Mouse (Mus musculus) myocyte (in vitro differentiated cells): ENCODE results near the gene Veph1. TPM values are rescaled to one million over a fixed set of nuclear protein-coding genes. Genes with fewer than 3 reads are reported as not detected.

Source experiments
- H3K27me3 ChIP-seq: one replicate; pipeline ENCODE4 v1.6.1; 2011; ENCODE audit not compliant: control insufficient read depth, insufficient read depth, insufficient read length
- H3K36me3 ChIP-seq: one replicate; pipeline ENCODE4 v1.6.1; 2011; ENCODE audit not compliant: control insufficient read depth, insufficient read depth
- H3K4me2 ChIP-seq: one replicate; pipeline ENCODE4 v1.6.1; 2011; ENCODE audit warnings: low read depth, control low read depth
- H3K4me3 ChIP-seq: one replicate; pipeline ENCODE4 v1.5.1; 2011; ENCODE audit warnings: mild to moderate bottlenecking, control low read depth, moderate library complexity
- H3K79me2 ChIP-seq: one replicate; pipeline ENCODE4 v1.6.1; 2011; ENCODE audit not compliant: control insufficient read depth, insufficient read depth
- H3ac ChIP-seq: one replicate; pipeline ENCODE4 v1.6.1; 2011; ENCODE audit not compliant: control insufficient read depth, insufficient read length
- CEBPB ChIP-seq: IDR thresholded peaks from 2 replicates; pipeline ENCODE4 v1.6.1; 2011; ENCODE audit warnings: mild to moderate bottlenecking, moderate library complexity; ENCODE audit not compliant: poor library complexity, insufficient read depth, severe bottlenecking
- E2F4 ChIP-seq: IDR thresholded peaks from one replicate; pipeline ENCODE4 v1.6.1; 2011; ENCODE audit warnings: mild to moderate bottlenecking, control low read depth, moderate library complexity; ENCODE audit not compliant: insufficient read depth
- MAX ChIP-seq: IDR thresholded peaks from one replicate; pipeline ENCODE4 v1.6.1; 2011; ENCODE audit warnings: low read depth, mild to moderate bottlenecking, control low read depth
- MYOD1 ChIP-seq, 3 experiments: IDR thresholded peaks; one replicate each; pipeline ENCODE4 v1.6.1; 2011; ENCODE audit warnings: control low read depth in 2 of 3, low read depth in 2 of 3, mild to moderate bottlenecking in 2 of 3, moderate library complexity in 1 of 3; ENCODE audit not compliant: insufficient read length in 2 of 3, control insufficient read depth in 1 of 3
- MYOG ChIP-seq, 3 experiments: IDR thresholded peaks; one replicate each; pipeline ENCODE4 v1.6.1; 2011; ENCODE audit warnings: control low read depth in 2 of 3, low read depth in 2 of 3, mild to moderate bottlenecking in 2 of 3; ENCODE audit not compliant: insufficient read length in 2 of 3, control insufficient read depth in 1 of 3, insufficient read depth in 1 of 3
- POLR2A ChIP-seq: IDR thresholded peaks from one replicate; pipeline ENCODE4 v1.6.1; 2011; ENCODE audit warnings: low read depth, mild to moderate bottlenecking, control low read depth, moderate library complexity; ENCODE audit not compliant: insufficient read length
- POLR2AphosphoS2 ChIP-seq: IDR thresholded peaks from one replicate; pipeline ENCODE4 v1.6.1; 2011; ENCODE audit warnings: low read depth, control low read depth; ENCODE audit not compliant: insufficient read length
- REST ChIP-seq: IDR thresholded peaks from one replicate; pipeline ENCODE4 v1.6.1; 2011; ENCODE audit warnings: mild to moderate bottlenecking, control low read depth, moderate library complexity; ENCODE audit not compliant: insufficient read depth, insufficient read length
- SRF ChIP-seq: IDR thresholded peaks from one replicate; pipeline ENCODE4 v1.6.1; 2011; ENCODE audit warnings: low read depth; ENCODE audit not compliant: control insufficient read depth, insufficient read length
- TCF12 ChIP-seq: IDR thresholded peaks from one replicate; pipeline ENCODE4 v1.6.1; 2011; ENCODE audit warnings: mild to moderate bottlenecking, control low read depth; ENCODE audit not compliant: poor library complexity, insufficient read depth, severe bottlenecking
- TCF3 ChIP-seq: IDR thresholded peaks from one replicate; pipeline ENCODE4 v1.6.1; 2011; ENCODE audit warnings: low read depth, control low read depth; ENCODE audit not compliant: insufficient read length
- USF1 ChIP-seq: IDR thresholded peaks from one replicate; pipeline ENCODE4 v1.6.1; 2011; ENCODE audit warnings: low read depth, mild to moderate bottlenecking, control low read depth, moderate library complexity
- polyA plus RNA-seq: library from polyadenylated mRNA; unstranded; fragments of >200 nt; fragmentation: generic; extraction: Trizol; gene quantifications from one replicate; pipeline ENCODE4 v1.2.1, GENCODE M21; 2012; ENCODE audit warnings: missing spikeins

The Veph1 gene
- polyA plus RNA-seq, 1 experiment: not detected

- no peak overlapping the region for H3K4me2 ChIP-seq
- TF ChIP-seq MAX (no peak), TCF12 (no peak), MYOD1 (IDR thresholded peaks at IDR 0.05; ENCODE audit: control insufficient read depth in 1 of 3, insufficient read length in 2 of 3, low read depth in 2 of 3) (no peak), CEBPB (no peak), POLR2AphosphoS2 (no peak), TCF3 (no peak), SRF (no peak), E2F4 (no peak), USF1 (no peak), POLR2A (no peak), MYOG (IDR thresholded peaks at IDR 0.05; ENCODE audit: control insufficient read depth in 1 of 3, insufficient read depth in 1 of 3, insufficient read length in 2 of 3, low read depth in 2 of 3) (no peak), REST (no peak)
- no peak overlapping the region for H3K4me3 ChIP-seq
- no peak overlapping the region for H3ac ChIP-seq
- no peaks in the 10 kb centered on the region for H3K36me3 ChIP-seq
- no peaks in the 10 kb centered on the region for H3K79me2 ChIP-seq
- no peaks in the 10 kb centered on the region for H3K27me3 ChIP-seq
Observed at GRCm38 (mm10) chr3:66025454-66025853, 271.2 kb downstream of the Veph1 start.

GRCm38 (mm10) chr3:66024220-66024792 is 272.3 kb downstream of the Veph1 start:
- Histone ChIP-seq H3K4me2 (peak overlapping the region; percentile 8), H3K79me2 (no peaks in the 10 kb centered on the region), H3ac (no peak overlapping the region), H3K36me3 (no peaks in the 10 kb centered on the region), H3K27me3 (no peaks in the 10 kb centered on the region), H3K4me3 (no peak overlapping the region)
- no peak for TF ChIP-seq POLR2AphosphoS2
- TF ChIP-seq CEBPB: no peak
- TF ChIP-seq MAX: no peak
- no peak for TF ChIP-seq TCF3
- TF ChIP-seq SRF: no peak
- TF ChIP-seq USF1: no peak
- TF ChIP-seq REST: no peak
- TF ChIP-seq POLR2A: no peak
- no peak for TF ChIP-seq TCF12
- no peak for TF ChIP-seq MYOD1 (IDR thresholded peaks at IDR 0.05; ENCODE audit: control insufficient read depth in 1 of 3, insufficient read length in 2 of 3, low read depth in 2 of 3)
- TF ChIP-seq MYOG (IDR thresholded peaks at IDR 0.05; ENCODE audit: control insufficient read depth in 1 of 3, insufficient read depth in 1 of 3, insufficient read length in 2 of 3, low read depth in 2 of 3): no peak
- TF ChIP-seq E2F4: no peak

GRCm38 (mm10) chr3:66019171-66019570 is 277.5 kb downstream of the Veph1 start:
- no peak overlapping the region for H3K4me3 ChIP-seq
- H3K27me3 ChIP-seq: no peaks in the 10 kb centered on the region
- TF ChIP-seq SRF (no peak), USF1 (no peak), MYOG (IDR thresholded peaks at IDR 0.05; ENCODE audit: control insufficient read depth in 1 of 3, insufficient read depth in 1 of 3, insufficient read length in 2 of 3, low read depth in 2 of 3) (no peak), REST (no peak), TCF12 (no peak), POLR2A (no peak), E2F4 (no peak), TCF3 (no peak), MAX (no peak)
- H3K4me2 ChIP-seq: no peak overlapping the region
- no peaks in the 10 kb centered on the region for H3K79me2 ChIP-seq
- no peak overlapping the region for H3ac ChIP-seq
- no peaks in the 10 kb centered on the region for H3K36me3 ChIP-seq

GRCm38 (mm10) chr3:66007632-66008401 is 288.8 kb downstream of the Veph1 start:
- H3K4me3 ChIP-seq: no peak overlapping the region
- no peaks in the 10 kb centered on the region for H3K27me3 ChIP-seq
- no peak for TF ChIP-seq REST
- no peak for TF ChIP-seq POLR2A
- TF ChIP-seq TCF3: no peak
- TF ChIP-seq SRF: no peak
- no peak overlapping the region for H3ac ChIP-seq
- peak overlapping the region; percentile 13 for H3K4me2 ChIP-seq
- no peaks in the 10 kb centered on the region for H3K79me2 ChIP-seq
- no peaks in the 10 kb centered on the region for H3K36me3 ChIP-seq
